Mouse (Mus musculus) megakaryocyte, embryonic 14.5 days (primary cell): ENCODE measurements around the gene Cenps. TPM values are rescaled to one million over a fixed set of nuclear protein-coding genes. Genes with fewer than 3 reads are reported as not detected.
A peak's percentile ranks its signal among the peaks of the same experiment; 100 is the strongest.

Experiments
- H3K27me3 ChIP-seq: replicated peaks from 2 replicates; pipeline ENCODE3; 2012; ENCODE audit warnings: inconsistent platforms
- H3K36me3 ChIP-seq: replicated peaks from 2 replicates; pipeline ENCODE3; 2012; ENCODE audit warnings: low read length, inconsistent platforms, mixed read lengths
- H3K4me1 ChIP-seq: 2 replicates; pipeline ENCODE4 v1.6.1; 2012; ENCODE audit warnings: inconsistent platforms
- H3K4me3 ChIP-seq: replicated peaks from 2 replicates; pipeline ENCODE3; 2012; ENCODE audit warnings: moderate library complexity, mild to moderate bottlenecking, inconsistent platforms
- H3K9me3 ChIP-seq: 2 replicates; pipeline ENCODE4 v1.6.1; 2012; ENCODE audit warnings: inconsistent platforms
- FLI1 ChIP-seq: IDR thresholded peaks from 2 replicates; pipeline ENCODE4 v1.6.1; 2012; ENCODE audit warnings: low read length, inconsistent platforms, mixed read lengths
- GATA1 ChIP-seq: IDR thresholded peaks from 3 replicates; pipeline ENCODE4 v1.6.1; 2012; ENCODE audit warnings: mixed read lengths, low read length, inconsistent platforms, borderline replicate concordance
- polyA plus RNA-seq: library from polyadenylated mRNA; stranded (reverse); fragments of >175 nt; gene quantifications from 2 replicates; pipeline ENCODE4 v1.2.3, GENCODE M21; 2012; ENCODE audit warnings: low replicate concordance; ENCODE audit not compliant: insufficient read depth

The Cenps gene
- polyA plus RNA-seq, 1 experiment = 7.5 TPM

DNA sequence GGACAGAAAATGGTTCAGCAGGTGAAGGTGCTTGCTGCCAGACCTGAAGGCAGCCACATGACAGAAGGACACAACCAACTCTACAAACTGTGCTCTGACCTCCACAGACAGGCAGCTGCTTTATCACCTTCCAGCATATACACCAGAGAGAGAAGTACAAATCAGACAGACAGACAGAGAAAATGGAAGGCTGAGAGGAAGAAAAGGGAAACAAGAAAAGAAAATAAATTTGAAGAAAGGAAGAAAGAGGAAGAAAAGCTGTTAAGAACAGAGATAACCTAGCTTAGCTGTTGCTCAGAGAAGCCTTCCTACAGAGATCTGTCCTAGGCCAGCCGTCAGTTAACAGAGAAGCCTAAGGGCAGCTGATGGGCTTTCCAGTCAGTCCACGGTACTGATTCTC, 21.8 kb upstream of the Cenps start:
- Histone ChIP-seq H3K9me3 (0 out of 2 replicates have a peak, but pooled peaks cover 2% of the 10 kb centered on the region), H3K4me1 (peaks cover 32% of the 10 kb centered on the region), H3K36me3 (peaks cover 100% of the 10 kb centered on the region)

DNA sequence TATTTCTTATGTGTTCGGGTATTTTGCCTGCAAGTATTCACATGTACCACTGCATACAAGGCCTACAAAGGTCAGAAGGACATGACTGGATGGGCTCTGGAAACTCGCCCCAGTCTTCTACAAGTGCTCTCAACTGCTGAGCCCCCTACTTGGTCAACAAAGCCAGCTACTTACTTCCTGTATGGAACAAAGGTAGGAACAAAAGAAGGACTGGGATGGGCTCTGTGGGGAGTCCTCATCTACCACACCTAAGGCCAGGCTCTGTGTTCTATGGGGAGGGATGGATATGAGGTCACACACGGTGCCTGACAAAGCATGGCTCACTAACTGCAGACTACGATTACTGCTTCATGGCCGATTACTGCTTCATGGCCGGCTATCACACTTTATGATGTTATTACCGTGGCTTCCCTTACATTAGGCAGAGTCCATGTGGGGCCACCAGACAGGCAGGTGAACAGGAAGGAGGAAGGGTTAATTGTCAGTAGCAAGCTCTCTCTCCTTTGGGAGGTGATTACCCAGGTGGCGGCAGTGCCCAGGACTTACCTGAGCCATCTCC, 20.1 kb upstream of the Cenps start:
- peaks cover 100% of the 10 kb centered on the region for H3K36me3 ChIP-seq
- no peak for TF ChIP-seq FLI1
- TF ChIP-seq GATA1 = no peak
- H3K4me3 ChIP-seq = no peak overlapping the region
- H3K27me3 ChIP-seq = no peaks in the 10 kb centered on the region
- peaks cover 22% of the 10 kb centered on the region; the same call in 1 of the 2 replicates for H3K4me1 ChIP-seq
- 0 out of 2 replicates have a peak, but pooled peaks cover 2% of the 10 kb centered on the region for H3K9me3 ChIP-seq

More for the DNA sequence above, 21.8 kb upstream of the Cenps start:
- TF ChIP-seq FLI1 (no peak), GATA1 (no peak)
- H3K27me3 ChIP-seq = no peaks in the 10 kb centered on the region
- H3K4me3 ChIP-seq = no peak overlapping the region

DNA sequence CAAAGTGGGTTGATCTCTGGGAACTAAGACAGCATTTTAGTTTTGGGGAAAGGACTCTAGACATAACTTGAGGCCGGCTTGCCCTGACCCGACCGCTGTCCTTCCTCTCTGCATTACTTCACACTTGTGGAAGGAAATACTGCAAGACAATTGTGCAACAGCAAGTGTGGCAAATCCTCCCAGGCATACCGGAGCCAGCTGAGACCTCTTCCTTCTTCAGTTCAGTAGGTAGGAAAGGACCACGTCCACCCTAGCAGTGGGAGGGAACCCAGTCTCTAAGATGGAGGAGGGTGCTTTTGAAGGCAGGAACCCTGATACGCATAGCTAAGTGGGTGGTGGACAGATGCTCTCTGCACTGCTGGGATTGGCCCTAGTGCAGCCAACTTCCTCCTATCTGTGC, 18.3 kb upstream of the Cenps start:
- peaks cover 21% of the 10 kb centered on the region; the same call in 1 of the 2 replicates for H3K4me1 ChIP-seq
- H3K4me3 ChIP-seq = peak overlapping the region; percentile 39
- H3K27me3 ChIP-seq = no peaks in the 10 kb centered on the region
- no peak for TF ChIP-seq FLI1
- no peak for TF ChIP-seq GATA1
- H3K36me3 ChIP-seq = peaks cover 100% of the 10 kb centered on the region
- 0 out of 2 replicates have a peak, but pooled peaks cover 7% of the 10 kb centered on the region for H3K9me3 ChIP-seq

DNA sequence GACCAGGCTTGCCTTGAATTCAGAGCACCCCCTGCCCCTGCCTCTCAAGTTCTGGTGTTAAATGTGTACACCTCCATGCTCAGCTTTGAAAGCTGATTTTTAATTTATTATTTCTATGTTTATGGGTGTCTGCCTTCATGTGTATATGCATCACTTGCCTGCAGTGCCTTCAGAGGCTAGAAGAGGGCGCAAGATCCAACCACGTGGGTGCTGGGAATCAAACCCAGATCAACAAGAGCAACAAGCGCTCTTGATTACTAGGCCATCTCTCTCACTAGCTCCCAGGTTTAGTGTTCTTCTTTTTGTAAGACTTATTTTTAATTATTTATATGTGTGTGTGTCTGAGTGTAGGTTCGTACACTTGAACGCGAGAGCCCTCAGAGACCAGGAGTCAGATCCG, 17.4 kb upstream of the Cenps start:
- H3K36me3 ChIP-seq = peaks cover 100% of the 10 kb centered on the region
- no peak for TF ChIP-seq FLI1
- TF ChIP-seq GATA1 = no peak
- H3K4me1 ChIP-seq = peaks cover 21% of the 10 kb centered on the region; the same call in 1 of the 2 replicates
- no peaks in the 10 kb centered on the region for H3K27me3 ChIP-seq
- 0 out of 2 replicates have a peak, but pooled peaks cover 7% of the 10 kb centered on the region for H3K9me3 ChIP-seq
- no peak overlapping the region for H3K4me3 ChIP-seq

DNA sequence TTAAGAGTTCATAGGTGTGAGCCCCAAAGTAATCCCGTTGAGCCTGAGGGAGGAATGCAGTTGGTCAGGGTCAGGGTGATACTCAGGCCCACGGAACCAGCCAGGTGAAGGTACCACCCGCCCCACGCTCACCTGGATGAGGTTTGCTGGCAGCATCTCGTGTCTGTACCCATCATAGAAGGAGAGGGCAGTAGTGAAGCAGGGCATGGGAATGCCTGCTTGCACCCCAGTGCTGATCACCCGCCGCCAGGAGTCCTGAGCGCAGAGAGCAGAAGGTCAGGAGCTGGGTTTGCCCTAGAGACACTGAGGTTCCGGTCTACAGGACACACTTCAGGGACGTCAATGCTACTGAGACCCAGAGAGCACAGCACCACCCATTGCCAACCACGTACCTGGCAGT, 13.3 kb upstream of the Cenps start:
- no peak overlapping the region for H3K4me3 ChIP-seq
- peaks cover 69% of the 10 kb centered on the region for H3K36me3 ChIP-seq
- peaks cover 2% of the 10 kb centered on the region for H3K27me3 ChIP-seq
- 0 out of 2 replicates have a peak, but pooled peaks cover 5% of the 10 kb centered on the region for H3K9me3 ChIP-seq
- TF ChIP-seq FLI1 (no peak), GATA1 (no peak)
- peaks cover 29% of the 10 kb centered on the region for H3K4me1 ChIP-seq

DNA sequence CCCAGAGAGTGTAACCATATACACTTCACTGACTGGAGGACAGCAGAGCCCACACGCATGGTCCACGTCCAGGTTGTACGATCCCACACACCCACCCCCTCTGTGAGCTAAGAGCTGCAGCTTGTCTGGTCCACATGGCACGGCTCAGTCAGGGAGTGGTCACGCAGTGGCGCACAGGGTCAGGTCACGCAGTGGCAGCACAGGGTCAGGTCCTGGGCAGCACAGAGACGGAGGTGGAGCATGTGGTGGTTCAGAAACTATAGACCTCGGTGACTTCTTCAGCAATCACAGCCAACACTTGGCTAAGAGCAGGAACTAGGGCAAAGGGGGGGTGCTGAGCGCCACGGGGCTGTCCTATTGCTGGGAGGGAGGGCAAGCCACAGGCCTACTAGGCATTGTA, 12.8 kb upstream of the Cenps start:
- Histone ChIP-seq H3K27me3 (peaks cover 4% of the 10 kb centered on the region), H3K36me3 (peaks cover 64% of the 10 kb centered on the region), H3K4me3 (peak overlapping the region; percentile 59), H3K4me1 (peaks cover 30% of the 10 kb centered on the region), H3K9me3 (0 out of 2 replicates have a peak, but pooled peaks cover 4% of the 10 kb centered on the region)
- TF ChIP-seq GATA1 (no peak), FLI1 (no peak)

GRCm38 (mm10) chr4:149149611-149150010, 12.2 kb upstream of the Cenps start:
- TF ChIP-seq FLI1 (no peak), GATA1 (no peak)
- H3K4me3 ChIP-seq = no peak overlapping the region
- H3K27me3 ChIP-seq = peaks cover 7% of the 10 kb centered on the region
- 0 out of 2 replicates have a peak, but pooled peaks cover 4% of the 10 kb centered on the region for H3K9me3 ChIP-seq
- peaks cover 36% of the 10 kb centered on the region for H3K4me1 ChIP-seq
- H3K36me3 ChIP-seq = peaks cover 57% of the 10 kb centered on the region

DNA sequence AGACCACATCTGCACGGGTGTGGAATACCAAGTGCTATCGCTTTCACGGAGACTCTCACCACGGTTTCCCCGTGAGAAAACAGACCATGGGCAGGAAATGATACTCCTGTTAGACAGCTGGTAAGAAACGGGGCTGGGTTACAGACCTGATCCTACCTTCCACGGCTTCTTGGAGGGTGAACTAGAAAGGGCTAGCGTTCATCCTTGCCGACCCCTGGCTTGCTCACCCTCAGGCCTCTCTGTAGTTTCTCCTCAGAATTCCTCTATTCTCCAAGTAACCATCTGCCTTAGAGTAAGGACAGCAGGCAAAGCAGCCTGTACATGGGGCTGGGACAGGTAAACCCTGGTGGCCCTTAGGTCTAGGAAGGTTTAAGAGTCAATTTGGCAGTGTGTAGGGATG, 11.8 kb upstream of the Cenps start:
- 0 out of 2 replicates have a peak, but pooled peaks cover 4% of the 10 kb centered on the region for H3K9me3 ChIP-seq
- H3K4me1 ChIP-seq = peaks cover 38% of the 10 kb centered on the region
- no peak for TF ChIP-seq FLI1
- TF ChIP-seq GATA1 = no peak
- peaks cover 53% of the 10 kb centered on the region for H3K36me3 ChIP-seq
- peaks cover 7% of the 10 kb centered on the region for H3K27me3 ChIP-seq
- no peak overlapping the region for H3K4me3 ChIP-seq

GRCm38 (mm10) chr4:149148084-149148483, 10.7 kb upstream of the Cenps start:
- no peak for TF ChIP-seq FLI1
- H3K4me1 ChIP-seq = peaks cover 41% of the 10 kb centered on the region

GRCm38 (mm10) chr4:149147528-149147927, 10.1 kb upstream of the Cenps start:
- Histone ChIP-seq H3K36me3 (peaks cover 37% of the 10 kb centered on the region), H3K27me3 (peaks cover 11% of the 10 kb centered on the region), H3K4me3 (no peak overlapping the region), H3K4me1 (peaks cover 40% of the 10 kb centered on the region), H3K9me3 (0 out of 2 replicates have a peak, but pooled peaks cover 4% of the 10 kb centered on the region)
- TF ChIP-seq GATA1 (no peak), FLI1 (no peak)

More at GRCm38 (mm10) chr4:149148084-149148483, 10.7 kb upstream of the Cenps start:
- Histone ChIP-seq H3K4me3 (no peak overlapping the region), H3K36me3 (peaks cover 42% of the 10 kb centered on the region), H3K27me3 (peaks cover 11% of the 10 kb centered on the region), H3K9me3 (0 out of 2 replicates have a peak, but pooled peaks cover 4% of the 10 kb centered on the region)

DNA sequence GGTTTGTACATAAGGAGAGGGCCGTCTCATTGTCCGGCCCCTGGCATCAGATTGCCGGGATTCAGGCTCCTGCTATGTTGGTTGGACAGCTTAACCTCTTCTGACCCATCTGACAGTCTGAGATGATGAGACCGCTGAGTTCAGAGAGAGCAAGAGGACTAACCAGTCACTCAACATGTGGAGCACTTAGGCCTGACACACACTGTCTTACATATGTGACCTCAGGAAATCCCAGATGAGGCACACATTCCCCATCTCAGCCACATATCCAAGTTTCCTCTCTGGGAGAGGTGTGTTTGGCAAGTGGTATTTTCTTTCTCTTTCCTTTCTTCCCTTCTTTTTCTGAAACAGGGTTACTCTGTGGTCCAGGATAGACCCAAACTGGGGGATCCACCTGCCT, 7.7 kb upstream of the Cenps start:
- Histone ChIP-seq H3K36me3 (peaks cover 13% of the 10 kb centered on the region), H3K4me3 (no peak overlapping the region), H3K9me3 (no peaks in the 10 kb centered on the region), H3K4me1 (peaks cover 30% of the 10 kb centered on the region), H3K27me3 (peaks cover 17% of the 10 kb centered on the region)
- TF ChIP-seq GATA1 (no peak), FLI1 (no peak)
